Mouse (Mus musculus) WW6 (cell line): Measurements from ENCODE around the gene Spaca3.

Experiments
- DNase-seq: peaks from one replicate; pipeline ENCODE4 v3.0.0-alpha.2; 2013; ENCODE audit warnings: low read depth, low spot score

Gene Spaca3

DNA sequence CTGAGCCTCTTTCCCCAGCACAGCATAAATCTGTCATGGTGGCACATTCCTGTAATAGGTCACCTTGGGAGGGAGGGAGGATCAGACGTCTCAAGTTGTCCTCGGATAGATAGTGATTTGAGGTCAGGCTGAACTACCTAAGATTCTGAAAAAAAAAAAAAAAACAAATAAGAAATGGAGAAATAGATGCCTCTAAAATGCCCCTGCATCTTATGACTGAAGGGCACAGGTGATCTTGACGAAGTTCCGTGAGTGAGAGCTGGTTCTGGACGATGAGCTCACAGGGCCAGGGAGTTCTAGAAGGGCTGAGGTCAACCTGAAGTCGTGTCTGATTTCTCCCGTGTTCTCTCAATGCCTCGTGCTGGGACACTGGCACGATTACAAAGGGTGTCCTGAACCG, at the start of gene Spaca3:
Gene Spaca3 (plus strand): TSS at position 301 of the 400 bp plus-strand sequence.
- no peak for DNase-seq

DNA sequence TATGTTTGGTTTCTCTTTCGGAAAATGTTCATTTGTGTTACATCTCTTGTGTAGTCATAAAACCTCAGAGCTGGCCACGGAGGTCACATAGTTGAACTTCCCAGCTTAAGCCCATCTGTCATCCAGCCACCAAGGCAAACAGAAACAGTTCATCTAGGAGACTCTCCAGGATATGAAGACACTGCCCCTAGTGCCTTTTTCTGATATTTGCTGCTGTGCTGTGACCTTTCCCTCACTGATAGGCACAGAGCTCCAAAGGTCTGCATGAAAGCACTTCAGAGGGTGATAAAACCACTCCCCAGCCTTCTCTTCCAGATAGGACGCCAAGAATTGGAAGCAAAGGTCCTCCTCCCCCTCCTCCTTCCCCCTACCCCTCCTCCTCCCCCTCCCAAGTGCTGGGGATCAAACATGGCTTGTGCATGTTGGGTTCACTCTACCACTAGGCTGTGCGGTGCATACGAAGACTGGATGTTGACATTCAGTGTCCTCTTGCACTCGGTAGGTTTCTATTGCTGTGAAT, 49.6 kb upstream of the Spaca3 start:
- DNase-seq = no peak

DNA sequence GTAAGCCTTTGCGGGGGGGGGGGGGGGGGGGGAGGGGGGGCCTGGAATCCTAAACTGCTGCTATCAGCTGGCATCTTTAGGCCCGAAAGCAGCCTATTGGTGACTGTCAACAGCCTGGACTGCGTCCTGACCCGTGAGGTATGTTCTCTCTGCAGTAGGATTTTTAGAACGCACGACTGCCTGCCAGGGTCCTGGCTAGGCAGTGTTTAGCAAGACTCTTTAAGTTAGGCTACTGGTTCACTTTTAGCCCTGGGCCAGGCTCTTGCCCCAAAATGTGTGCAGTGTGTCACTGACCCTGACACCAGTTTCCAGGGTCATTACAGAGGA, 48.5 kb upstream of the Spaca3 start:
- DNase-seq = no peak

DNA sequence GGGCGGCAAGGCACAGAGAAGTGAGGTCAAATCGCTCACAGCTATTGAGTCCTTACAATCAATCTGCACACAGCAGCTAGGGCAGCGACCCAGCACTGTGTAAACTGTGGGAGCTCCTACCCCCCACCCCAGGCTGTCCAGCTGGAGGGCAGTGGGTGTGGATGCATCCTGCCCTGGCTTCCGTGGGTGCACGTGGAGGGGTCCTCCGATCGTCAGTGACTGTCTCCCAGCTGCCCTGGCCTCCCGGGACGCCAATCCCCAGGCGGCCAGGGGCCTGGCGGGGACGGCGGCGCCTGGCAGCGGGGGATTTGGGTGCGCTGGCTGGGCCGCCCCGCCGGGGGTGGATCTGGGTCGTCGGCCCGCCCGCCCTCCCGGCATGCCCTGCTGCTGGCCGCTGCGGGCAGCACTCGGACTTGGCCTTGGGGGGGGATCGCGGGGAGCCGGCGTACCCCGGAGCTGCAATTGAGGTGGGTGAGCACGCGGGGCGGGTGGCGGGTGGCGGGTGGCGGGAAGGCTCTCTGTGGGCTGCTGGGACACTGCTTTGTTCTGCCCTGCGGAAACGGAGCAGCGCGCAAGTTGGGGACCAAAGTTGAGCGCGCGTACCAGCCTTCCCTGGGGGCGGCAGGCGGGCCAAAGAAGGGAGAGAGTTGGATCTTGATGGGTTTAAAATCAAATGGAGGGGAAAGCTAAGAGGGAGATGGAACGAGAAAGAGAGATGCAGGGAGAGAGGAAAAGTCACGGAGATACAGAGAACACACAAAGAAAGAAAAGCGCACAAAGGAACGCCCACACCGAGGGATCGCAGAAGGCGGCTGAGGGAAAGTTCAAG, 48.0 kb upstream of the Spaca3 start, which contains the start of gene Tmem98:
Gene Tmem98 (plus strand): TSS at position 183 of the 829 bp plus-strand sequence.
- no peak for DNase-seq

DNA sequence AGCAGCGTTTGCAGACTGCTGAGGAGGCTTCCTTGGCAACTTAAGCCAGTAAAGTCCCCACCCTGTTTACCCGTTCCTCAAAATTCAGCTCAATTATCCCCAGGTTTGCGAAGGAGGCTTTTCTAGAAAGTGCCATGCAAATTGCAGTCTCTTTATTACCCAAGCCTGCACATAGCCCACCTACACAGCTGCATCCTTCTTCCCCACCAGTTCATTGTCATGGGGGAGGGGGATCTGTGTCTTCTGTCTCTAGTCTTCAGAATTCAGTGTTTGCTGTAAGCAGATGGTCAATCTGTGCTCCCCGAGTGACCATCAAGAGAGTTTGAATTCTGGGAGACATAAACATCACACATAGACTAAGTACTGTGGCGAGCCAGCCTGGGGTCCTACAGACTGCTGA, 47.0 kb upstream of the Spaca3 start:
- no peak for DNase-seq

DNA sequence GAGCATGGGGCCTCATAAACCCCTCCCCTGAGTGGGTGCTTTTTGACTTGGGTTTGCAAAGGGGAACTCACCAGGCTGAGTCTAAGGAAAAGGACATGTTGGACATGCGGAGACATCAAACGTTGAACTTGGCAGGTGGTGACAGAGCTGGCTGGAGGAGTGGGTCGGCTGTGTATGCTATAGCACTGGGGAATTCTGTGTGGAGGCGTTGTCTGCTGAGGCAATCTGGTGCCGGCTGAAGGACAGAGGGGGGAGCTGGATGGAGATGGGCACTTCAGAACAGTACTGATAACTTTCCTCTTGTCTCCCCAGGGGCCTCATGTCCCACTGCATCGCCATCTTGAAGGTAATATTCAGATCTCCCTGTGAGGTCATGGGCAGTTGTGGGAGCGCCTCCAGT, 42.8 kb upstream of the Spaca3 start:
- no peak for DNase-seq

DNA sequence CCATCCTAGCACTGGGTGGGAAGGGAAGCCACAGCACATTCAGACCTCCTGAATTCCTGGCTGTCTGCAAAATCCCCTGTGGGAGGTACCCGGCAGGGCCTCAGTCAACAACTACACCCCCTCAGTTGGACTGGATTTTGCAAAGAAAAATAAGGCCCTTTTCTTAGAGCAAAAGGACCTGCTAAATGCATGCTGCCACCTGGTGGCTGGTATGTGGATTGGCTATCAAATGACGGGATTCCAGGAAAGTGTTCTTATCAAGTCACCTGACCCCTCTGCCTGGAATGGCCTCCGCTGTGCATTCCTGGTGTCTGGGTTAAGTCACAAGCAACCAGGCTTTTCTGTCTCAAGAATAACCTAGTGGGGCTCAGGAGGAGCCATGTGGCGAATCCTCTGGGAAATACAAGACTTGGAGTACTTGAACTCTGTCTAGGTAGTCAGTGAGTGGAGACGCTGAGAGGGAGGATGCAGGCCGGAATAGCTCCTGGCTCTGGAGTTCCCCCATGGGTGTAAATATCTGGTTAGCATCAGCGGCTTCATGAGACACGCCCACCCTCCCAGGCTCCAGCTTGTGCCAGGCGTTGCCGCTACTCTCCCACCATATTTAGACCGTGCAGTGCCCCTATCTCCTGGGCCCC, 40.0 kb upstream of the Spaca3 start:
- DNase-seq = peak; percentile 92

DNA sequence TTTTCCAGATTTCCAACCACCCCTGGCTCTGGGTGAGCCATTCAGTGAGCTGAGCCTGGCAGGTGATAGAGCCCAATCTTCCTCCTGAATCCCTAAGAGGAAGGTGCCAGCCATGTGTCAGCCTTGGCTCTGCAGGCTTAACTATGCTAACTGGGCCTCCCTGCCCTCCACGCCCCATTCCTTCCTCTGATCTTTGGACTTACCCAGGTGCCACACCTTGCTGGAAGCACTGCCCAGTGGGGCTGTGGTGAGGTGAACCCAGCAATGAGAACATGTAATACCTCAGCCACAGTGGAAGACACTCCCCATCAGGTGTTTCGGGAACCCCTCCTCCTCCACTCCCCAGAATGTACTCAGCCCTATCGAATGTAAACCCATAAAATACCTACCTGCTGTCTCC, 38.1 kb upstream of the Spaca3 start:
- no peak for DNase-seq

DNA sequence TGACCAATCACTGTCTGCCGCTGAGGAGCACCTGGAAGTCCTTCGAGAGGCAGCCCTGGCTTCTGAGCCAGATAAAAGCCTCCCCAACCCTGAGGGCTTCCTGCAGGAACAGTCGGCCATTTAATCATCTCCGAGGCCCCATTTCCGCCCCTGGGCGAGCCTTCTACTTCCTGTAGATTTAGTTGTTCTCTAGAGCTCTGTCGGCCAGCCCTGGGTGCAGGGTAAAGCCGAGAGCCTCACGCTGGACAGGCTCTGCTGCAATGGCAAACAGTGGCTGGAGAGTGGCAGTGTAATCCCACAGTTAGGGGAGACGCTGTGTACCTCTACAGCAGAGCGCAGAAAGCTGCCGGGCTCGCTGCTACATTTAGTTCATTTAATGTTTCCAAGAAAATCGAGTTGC, 36.9 kb upstream of the Spaca3 start:
- no peak for DNase-seq

DNA sequence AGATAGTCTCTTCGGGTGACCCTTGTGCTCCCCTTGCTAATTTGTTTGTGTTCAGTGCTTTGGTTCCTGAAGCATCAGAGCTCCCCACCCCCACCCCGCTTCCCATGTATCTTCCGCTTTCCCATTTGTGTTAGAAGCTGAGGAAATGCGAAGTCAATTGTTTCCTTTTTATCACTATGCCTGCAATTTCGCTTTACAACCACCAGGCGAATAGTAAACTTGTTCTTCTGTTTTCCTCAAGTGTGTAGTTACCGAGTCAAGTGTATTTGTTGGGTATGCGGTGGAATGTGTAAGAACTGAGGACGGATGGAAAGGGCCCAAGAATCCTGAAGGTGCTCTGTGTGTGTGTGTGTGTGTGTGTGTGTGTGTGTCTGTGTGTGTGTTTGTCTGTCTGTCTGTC, 36.4 kb upstream of the Spaca3 start:
- DNase-seq = no peak

DNA sequence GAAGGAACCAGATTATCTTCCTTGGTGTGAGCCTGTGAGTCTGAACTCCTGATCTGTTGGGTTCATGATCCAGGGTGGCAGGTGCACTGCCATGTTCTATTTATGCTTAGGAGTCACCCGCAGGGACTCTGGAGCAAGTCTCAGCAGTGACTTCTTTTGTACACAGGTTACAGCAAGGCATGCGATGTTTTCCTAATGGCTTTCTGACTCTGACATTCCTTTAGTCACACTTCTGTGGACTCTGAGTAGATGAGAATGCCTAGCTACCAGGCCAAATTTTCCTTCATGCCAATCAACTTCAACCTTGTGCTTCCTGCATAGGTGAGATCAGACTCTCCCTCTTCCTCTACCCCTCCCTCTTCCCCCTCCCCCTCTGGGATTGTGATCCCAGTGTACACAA, 22.8 kb upstream of the Spaca3 start:
- no peak for DNase-seq

DNA sequence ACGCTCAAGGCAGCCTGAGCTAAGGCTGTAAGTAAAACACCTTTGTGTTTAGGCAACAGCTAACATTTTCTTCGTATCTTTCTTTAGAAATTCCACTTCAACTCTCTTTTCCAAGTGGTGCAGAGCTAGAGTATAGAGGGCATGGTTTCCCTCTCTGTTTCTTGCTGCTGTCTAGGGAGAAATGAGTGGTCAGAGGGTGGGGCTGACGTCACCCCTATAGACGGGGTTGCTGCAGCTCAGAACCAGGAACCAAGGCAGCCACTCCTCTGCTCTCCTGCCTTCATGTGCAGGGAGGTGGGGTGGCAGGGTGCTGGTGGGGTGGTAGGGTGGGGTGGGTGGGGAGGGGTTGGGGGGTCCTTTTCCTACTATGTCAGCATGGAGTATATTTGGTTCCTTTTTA, 22.3 kb upstream of the Spaca3 start:
- no peak for DNase-seq

DNA sequence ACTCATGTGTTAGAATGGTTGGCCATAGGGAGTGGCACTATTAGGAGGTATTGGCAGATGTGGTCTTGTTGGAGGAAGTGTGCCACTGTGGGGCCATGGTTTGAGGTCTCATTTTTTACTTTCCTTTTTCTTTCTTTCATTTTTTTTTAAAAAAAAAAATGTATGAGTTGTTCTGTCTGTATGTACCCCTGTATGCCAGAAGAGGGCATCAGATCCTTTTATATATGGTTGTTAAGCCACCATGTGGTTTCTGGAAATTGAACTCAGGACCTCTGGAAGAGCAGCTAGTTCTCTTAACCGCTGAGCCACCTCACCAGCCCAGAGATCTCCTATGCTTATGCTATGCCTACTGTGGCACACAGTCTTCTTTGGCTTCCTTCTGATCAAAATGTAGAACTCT, 19.4 kb upstream of the Spaca3 start:
- DNase-seq = no peak

DNA sequence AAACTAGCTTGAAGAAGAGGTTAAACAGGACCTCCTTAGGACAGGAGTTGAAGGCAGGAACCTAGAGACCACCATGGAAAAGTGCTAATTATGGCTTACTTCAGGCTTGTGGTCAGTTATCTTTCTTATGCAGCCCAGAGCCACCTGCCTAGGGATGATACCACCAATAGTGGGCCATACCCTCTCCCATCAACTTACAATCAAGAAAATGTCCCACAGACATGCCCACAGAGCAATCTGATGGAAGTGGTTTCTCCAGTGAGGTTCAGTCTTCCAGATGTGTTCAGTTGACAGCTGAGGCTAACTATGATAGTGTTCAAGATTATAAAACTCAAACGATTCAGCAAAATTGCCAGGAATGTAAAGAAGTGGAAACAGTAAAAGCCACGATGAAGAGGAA, 14.7 kb upstream of the Spaca3 start:
- DNase-seq = no peak

DNA sequence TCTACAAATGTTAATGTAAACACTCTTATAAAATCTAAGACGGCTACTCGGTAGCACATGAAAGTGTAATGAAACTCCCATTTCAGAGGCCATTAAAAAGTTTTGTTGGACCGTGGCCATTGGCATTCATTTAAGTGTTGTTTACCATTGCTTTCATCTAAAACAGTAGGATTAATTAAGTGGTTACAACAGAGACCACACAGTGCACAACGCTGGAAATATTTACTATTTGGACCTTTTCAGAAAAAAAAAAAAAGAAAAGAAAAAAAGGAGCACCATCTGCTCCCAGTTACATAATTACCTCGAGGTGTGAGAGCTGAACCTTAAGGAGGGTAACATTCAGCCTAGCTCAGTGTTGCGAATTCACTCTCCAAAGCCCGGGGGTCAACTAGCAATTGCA, 12.7 kb upstream of the Spaca3 start:
- DNase-seq = no peak

DNA sequence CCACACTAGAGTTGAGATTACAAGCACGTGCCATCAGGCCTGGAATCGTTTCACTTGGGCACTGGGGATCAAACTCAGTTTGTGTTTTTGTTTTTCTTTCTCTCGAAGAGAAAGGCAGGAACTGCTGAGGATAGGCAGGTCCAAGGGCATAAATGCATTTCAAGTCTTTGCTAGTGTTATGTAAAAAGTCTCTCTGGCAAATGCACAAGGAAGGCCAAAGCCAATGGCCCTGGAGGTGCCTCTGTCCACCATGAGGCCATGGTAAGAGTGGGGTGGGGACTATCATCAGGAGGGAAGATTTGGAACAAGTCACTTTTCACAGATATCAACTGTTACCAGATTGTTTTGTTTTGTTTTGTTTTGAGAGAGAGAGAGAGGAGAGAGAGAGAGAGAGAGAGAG, 12.1 kb upstream of the Spaca3 start:
- no peak for DNase-seq

DNA sequence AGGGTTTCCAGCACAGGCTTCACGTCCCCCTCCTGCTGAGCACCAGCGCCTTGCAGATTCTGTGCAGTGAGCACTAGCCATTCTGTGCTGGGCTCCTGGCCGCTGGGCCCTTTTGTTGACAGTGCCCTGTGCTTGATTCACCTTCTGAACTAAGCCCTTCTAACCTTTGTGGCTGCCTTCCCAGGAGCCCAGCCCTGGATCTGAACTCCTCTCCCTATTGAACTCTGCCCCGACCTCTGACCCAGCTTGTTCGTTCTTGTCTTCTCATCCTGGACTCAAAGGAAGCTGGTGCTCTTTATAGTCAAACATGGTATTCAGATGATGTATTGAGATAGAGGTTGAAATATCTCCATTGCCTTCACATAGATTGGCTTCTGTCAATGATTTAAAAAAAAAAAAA, 10.0 kb upstream of the Spaca3 start:
- DNase-seq = no peak

DNA sequence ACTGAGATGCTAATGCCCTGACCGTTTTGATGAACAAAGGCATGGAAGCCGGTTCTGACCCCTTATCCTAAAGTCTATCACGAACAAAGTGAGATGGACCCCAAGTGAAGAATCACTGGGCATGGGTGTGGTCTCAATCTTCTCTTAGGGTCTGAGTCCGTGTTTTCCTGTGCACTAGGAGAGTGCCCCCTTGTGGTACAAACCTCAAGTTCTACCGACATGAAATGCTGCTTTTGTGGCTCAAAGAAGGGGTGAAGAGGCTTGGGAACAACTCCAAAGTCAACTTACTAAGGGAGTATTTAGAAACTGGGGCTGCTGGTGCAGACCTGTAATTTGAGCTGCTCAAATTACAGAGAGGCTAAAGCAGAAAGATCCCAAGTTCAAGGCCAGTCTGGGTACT, 6.3 kb upstream of the Spaca3 start:
- DNase-seq = peak; percentile 33

DNA sequence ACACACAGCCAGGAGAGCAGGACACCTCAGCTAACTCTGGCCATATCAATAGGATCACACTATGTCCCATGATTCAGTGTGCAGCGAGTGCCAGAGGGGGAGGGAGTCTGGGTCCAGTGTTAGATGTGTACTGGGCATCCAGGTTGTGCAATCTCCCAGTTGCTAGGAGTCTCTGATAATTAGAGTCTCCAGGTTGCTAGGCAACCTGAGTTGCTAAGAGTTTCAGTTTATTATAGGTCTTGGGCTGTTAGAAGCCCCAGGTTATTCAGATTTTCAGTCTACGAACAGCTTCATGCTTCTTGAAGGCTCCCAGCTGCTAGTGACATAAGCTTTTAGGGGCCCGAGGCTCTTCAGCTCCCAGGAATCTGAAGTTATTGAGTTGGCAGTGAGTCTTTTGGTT, 5.2 kb upstream of the Spaca3 start:
- DNase-seq = no peak

DNA sequence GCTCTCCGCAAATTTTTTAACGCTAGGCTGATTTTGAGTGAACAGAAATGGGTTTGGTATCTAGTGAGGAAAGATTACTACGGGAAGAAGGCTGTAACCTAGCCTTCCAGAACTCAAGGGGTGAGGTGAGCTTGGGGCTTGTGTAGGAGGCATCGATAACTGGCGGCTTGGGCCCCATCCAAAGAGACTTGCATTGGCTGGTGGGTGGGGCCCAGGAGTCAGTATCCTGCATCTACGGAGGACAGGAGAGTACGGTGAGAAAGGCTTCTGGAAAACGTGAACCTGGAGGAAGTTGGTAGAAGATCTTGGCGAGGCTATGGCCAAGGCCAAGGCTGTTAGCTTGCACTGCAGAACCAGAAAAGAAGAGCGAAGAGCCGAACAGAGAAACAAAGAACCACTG, 3.7 kb upstream of the Spaca3 start:
- no peak for DNase-seq

DNA sequence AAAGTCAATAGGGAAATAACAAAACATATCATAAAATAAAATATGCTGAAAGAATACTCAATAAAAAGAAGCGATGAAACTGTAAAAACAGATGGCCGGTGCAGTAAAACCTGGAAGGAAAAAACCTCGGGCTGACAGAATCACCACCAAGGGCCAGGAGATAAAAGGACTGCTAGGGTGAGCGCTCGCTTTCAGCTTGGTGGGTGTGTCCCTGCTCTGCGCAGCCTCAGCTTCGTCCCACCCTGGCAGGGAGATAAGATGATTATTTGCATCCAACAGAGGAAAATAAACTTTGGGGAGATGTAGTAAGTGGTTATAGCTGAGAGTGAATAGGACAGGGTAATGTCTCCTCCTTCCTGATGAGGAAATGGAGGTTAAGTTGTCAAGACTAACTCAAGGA, 3.3 kb upstream of the Spaca3 start:
- DNase-seq = no peak

DNA sequence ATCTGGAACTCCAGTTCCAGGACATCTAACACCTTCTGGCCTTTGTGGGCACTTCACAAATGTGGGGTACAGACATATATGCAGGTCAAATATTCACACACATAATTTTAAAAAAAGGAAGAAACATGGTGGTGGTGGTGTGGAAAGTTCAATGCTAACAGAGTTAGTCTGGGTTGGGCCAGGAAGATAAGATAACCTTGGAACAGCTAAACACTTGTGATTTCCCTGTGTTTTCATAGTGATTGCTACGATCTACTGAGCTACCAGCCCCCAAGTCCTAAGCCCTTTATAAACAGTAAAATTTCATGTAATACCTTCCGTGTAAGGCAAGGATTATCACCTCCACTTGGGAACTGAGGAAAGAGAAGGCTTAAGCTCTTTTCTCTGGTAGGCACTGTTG, 1.3 kb upstream of the Spaca3 start:
- DNase-seq = no peak

DNA sequence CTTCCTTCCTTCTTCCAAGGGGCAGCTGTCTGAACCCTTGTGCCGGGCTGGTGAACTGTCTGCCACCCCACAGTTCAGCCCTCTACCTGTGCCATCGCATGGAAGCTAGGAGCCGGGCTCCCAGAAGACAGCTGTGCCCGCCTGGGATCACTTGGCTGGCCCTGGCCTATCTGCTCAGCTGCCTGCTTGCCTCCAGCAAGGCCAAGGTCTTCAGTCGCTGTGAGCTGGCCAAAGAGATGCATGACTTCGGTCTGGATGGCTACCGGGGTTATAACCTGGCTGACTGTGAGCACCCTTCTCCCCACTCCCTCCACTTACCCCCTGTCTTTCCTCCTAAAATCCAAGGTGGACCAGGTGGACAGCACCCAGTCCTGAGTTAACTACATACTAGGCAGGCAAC, 4.8 kb downstream of the Spaca3 start:
- DNase-seq = no peak
